Mouse (Mus musculus) R1 (cell line): ENCODE results near the gene Asic2.
A peak's percentile ranks its signal among the peaks of the same experiment; 100 is the strongest.
"Not testable (repeated sequence)": the region's sequence is repeated elsewhere in the genome, so short reads cannot be mapped to it uniquely, and the experiment has no call there.

Experiments
- DNase-seq: peaks from one replicate; pipeline ENCODE4 v3.0.0-alpha.2; 2018; ENCODE audit warnings: low read depth, low spot score

Gene Asic2

GRCm38 (mm10) chr11:81361040-81361439 is 607.2 kb downstream of the Asic2 start:
- no peak for DNase-seq

GRCm38 (mm10) chr11:81350498-81350897 is 617.8 kb downstream of the Asic2 start:
- not testable (repeated sequence) for DNase-seq

- DNase-seq = peak; percentile 22
Measured at GRCm38 (mm10) chr11:81331977-81332376, 636.3 kb downstream of the Asic2 start.

- peak; percentile 39 for DNase-seq
Measured at GRCm38 (mm10) chr11:81330982-81331381, 637.3 kb downstream of the Asic2 start.

- DNase-seq = no peak
Measured at GRCm38 (mm10) chr11:81328088-81328487, 640.2 kb downstream of the Asic2 start.

- no peak for DNase-seq
Measured at GRCm38 (mm10) chr11:81323146-81323545, 645.1 kb downstream of the Asic2 start.

- DNase-seq = no peak
Measured at GRCm38 (mm10) chr11:81322466-81322865, 645.8 kb downstream of the Asic2 start.

GRCm38 (mm10) chr11:81290041-81290440 is 678.2 kb downstream of the Asic2 start:
- DNase-seq = no peak

- DNase-seq = no peak
Measured at GRCm38 (mm10) chr11:81283185-81283584, 685.1 kb downstream of the Asic2 start.

GRCm38 (mm10) chr11:81280070-81280469 is 688.2 kb downstream of the Asic2 start:
- peak; percentile 27 for DNase-seq

- DNase-seq = no peak
Measured at GRCm38 (mm10) chr11:81277406-81277805, 690.9 kb downstream of the Asic2 start.

GRCm38 (mm10) chr11:81272677-81273418 is 695.4 kb downstream of the Asic2 start:
- no peak for DNase-seq

- DNase-seq = no peak
Measured at GRCm38 (mm10) chr11:81271422-81271821, 696.8 kb downstream of the Asic2 start.

- DNase-seq = no peak
Measured at GRCm38 (mm10) chr11:81270518-81270917, 697.7 kb downstream of the Asic2 start.

- DNase-seq = no peak
Measured at GRCm38 (mm10) chr11:81263757-81264156, 704.5 kb downstream of the Asic2 start.

GRCm38 (mm10) chr11:81263193-81263592 is 705.1 kb downstream of the Asic2 start:
- no peak for DNase-seq

- no peak for DNase-seq
Measured at GRCm38 (mm10) chr11:81261259-81261658, 707.0 kb downstream of the Asic2 start.

- DNase-seq = peak; percentile 44
Measured at GRCm38 (mm10) chr11:81241183-81241582, 727.1 kb downstream of the Asic2 start.

- DNase-seq = peak; percentile 59
Measured at GRCm38 (mm10) chr11:81239966-81240681, 728.1 kb downstream of the Asic2 start.

GRCm38 (mm10) chr11:81239091-81239490 is 729.2 kb downstream of the Asic2 start:
- DNase-seq = no peak

GRCm38 (mm10) chr11:81236070-81236469 is 732.2 kb downstream of the Asic2 start:
- DNase-seq = no peak

GRCm38 (mm10) chr11:81223361-81223760 is 744.9 kb downstream of the Asic2 start:
- DNase-seq = no peak

- no peak for DNase-seq
Measured at GRCm38 (mm10) chr11:81220786-81221185, 747.5 kb downstream of the Asic2 start.
